ENCODE assay signal across 8 mouse cellular contexts in genomic region chr2:165993173-165993900, GRCm38 (mm10). TPM values are rescaled to one million over a fixed set of nuclear protein-coding genes. Genes with fewer than 3 reads are reported as not detected.
DNase-seq lines count a peak whose midpoint lies in the region; ATAC-seq and TF ChIP-seq lines count a peak whose summit lies in the region.

No protein-coding gene starts in this region.

- no peak for TF ChIP-seq POLR2A in brain, embryonic 14.5 days (IDR thresholded peaks at IDR 0.05; ENCODE audit: borderline replicate concordance, extremely low read depth, insufficient read depth, insufficient read length, poor library complexity, severe bottlenecking)
- TF ChIP-seq POLR2A in olfactory bulb, adult 2 months (IDR thresholded peaks at IDR 0.05; ENCODE audit: insufficient read depth, low read depth, low read length): no peak

- no peaks in the 10 kb centered on the region; the same call in 1 of the 2 replicates for H3K36me3 ChIP-seq in heart, embryonic 15.5 days
- H3K36me3 ChIP-seq in liver, embryonic 15.5 days (replicated peaks): no peaks in the 10 kb centered on the region

- H3K4me2 ChIP-seq in heart, embryonic 15.5 days: peak overlapping the region; percentile 95
- peak overlapping the region; percentile 97 for H3K4me2 ChIP-seq in liver, embryonic 15.5 days

- peak; percentile 3; the same call in 1 of the 2 replicates for ATAC-seq in heart, embryonic 15.5 days (replicated peaks; ENCODE audit: insufficient number of reproducible peaks, insufficient read depth, low FRiP score, low read depth)
- peak; percentile 10; the same call in 1 of the 2 replicates for ATAC-seq in liver, embryonic 15.5 days (ENCODE audit: insufficient read depth)

- no peak for TF ChIP-seq CTCF in brain, embryonic 14.5 days (IDR thresholded peaks at IDR 0.05; ENCODE audit: borderline replicate concordance, extremely low read depth, insufficient read depth, insufficient read length)
- no peak for TF ChIP-seq CTCF in olfactory bulb, adult 2 months (IDR thresholded peaks at IDR 0.05; ENCODE audit: insufficient read depth, low read depth, low read length)

- intact Hi-C loops in gastrocnemius, postnatal 14 days (cut with DNase I; ENCODE audit: low total_unique reads): no loop called here

- H3K27ac ChIP-seq in heart, embryonic 15.5 days: peak overlapping the region; percentile 81
- H3K27ac ChIP-seq in liver, embryonic 15.5 days (replicated peaks): peak overlapping the region; percentile 69; the same call in 1 of the 2 replicates
- H3K27ac ChIP-seq in olfactory bulb, adult 2 months (ENCODE audit: insufficient read depth, low read depth, low read length): peak overlapping the region; percentile 65

- H3K4me1 ChIP-seq in heart, embryonic 15.5 days (replicated peaks): peaks cover 14% of the 10 kb centered on the region
- peaks cover 22% of the 10 kb centered on the region for H3K4me1 ChIP-seq in liver, embryonic 15.5 days (replicated peaks)
- H3K4me1 ChIP-seq in olfactory bulb, adult 2 months (ENCODE audit: control insufficient read depth, insufficient read depth, low read length): peaks cover 5% of the 10 kb centered on the region

- no peaks in the 10 kb centered on the region for H3K9me3 ChIP-seq in heart, embryonic 15.5 days (replicated peaks)
- no peaks in the 10 kb centered on the region; the same call in 1 of the 2 replicates for H3K9me3 ChIP-seq in liver, embryonic 15.5 days (replicated peaks)

- no peaks in the 10 kb centered on the region for H3K27me3 ChIP-seq in heart, embryonic 15.5 days
- H3K27me3 ChIP-seq in liver, embryonic 15.5 days: peaks cover 23% of the 10 kb centered on the region

- peak; percentile 39 for DNase-seq in gastrocnemius, postnatal 25 days
- no peak for DNase-seq in gastrocnemius, postnatal 14 days
- peak; percentile 77 for DNase-seq in A20 (ENCODE audit: low read depth, low spot score)
- peak; percentile 28 for DNase-seq in brain, embryonic 14.5 days (ENCODE audit: low read depth)
- no peak for DNase-seq in gastrocnemius, adult 8-10 months (ENCODE audit: low spot score in 2 of 2)

- 3% methylated on average over 35 of the region's 35 CpGs for WGBS in heart, embryonic 15.5 days
- under 1% methylated on average over 35 of the region's 35 CpGs for WGBS in liver, embryonic 15.5 days (ENCODE audit: insufficient replicate concordance)
- WGBS in olfactory bulb, adult 2 months: 2% methylated on average over 35 of the region's 35 CpGs

- peak overlapping the region; percentile 89 for H3K4me3 ChIP-seq in heart, embryonic 15.5 days
- peak overlapping the region; percentile 77 for H3K4me3 ChIP-seq in liver, embryonic 15.5 days (replicated peaks)
- peak overlapping the region; percentile 72 for H3K4me3 ChIP-seq in olfactory bulb, adult 2 months (ENCODE audit: insufficient read depth, low read depth, low read length)

- peak overlapping the region; percentile 97 for H3K9ac ChIP-seq in heart, embryonic 15.5 days
- peak overlapping the region; percentile 72 for H3K9ac ChIP-seq in liver, embryonic 15.5 days

RNA-seq across cellular contexts. Expression of gene Ncoa3, which starts 0.9 kb away (rescaled TPM):
- 10 to 100 TPM; 11.3 to 13.5 TPM for total RNA-seq in gastrocnemius, postnatal 25 days (2021)
- total RNA-seq in gastrocnemius, postnatal 14 days (2021): 10 to 100 TPM; 11.1 to 13.9 TPM
- 20.4 and 28.5 TPM in 2 replicates for polyA plus RNA-seq in brain, embryonic 14.5 days (2012; rRNA removed)
- polyA plus RNA-seq in heart, embryonic 15.5 days (2015; fragmentation: Nextera tagmentation; extraction: Ambion mirVana): 8.7 and 11.0 TPM in 2 replicates
- 3.5 and 3.7 TPM in 2 replicates for polyA plus RNA-seq in liver, embryonic 15.5 days (2015; fragmentation: Nextera tagmentation; extraction: Ambion mirVana)
- polyA plus RNA-seq in olfactory bulb, adult 2 months (2012; ENCODE audit: insufficient read depth, insufficient read length, low replicate concordance, missing spikeins): not detected in 2 replicates
- total RNA-seq in gastrocnemius, adult 8-10 months (2022): 10 to 100 TPM; 12.1 to 18.8 (median 16.0) TPM

Comparison
In these comparisons a context has a peak if more than half of its experiments do, and no peak if none do; other contexts are left out.
1. DNase-seq: peak in gastrocnemius, postnatal 25 days (single experiment), A20 (single experiment) and brain, embryonic 14.5 days (single experiment); none in gastrocnemius, postnatal 14 days (single experiment) and gastrocnemius, adult 8-10 months (0 of 2).
2. Peak in every context shown above with its lines, with median percentiles within 50 percentile points of each other: H3K27ac ChIP-seq and H3K4me3 ChIP-seq.